ENCODE assay signal across 14 mouse cellular contexts in genomic region chr12:79105312-79105711, GRCm38 (mm10). TPM values are rescaled to one million over a fixed set of nuclear protein-coding genes. Genes with fewer than 3 reads are reported as not detected.
"Had no signal": no experiment of that assay in that cellular context is flagged by ENCODE, and none has a peak within 500 bp of the region (broad histone marks: within the 10 kb centered on the region; RNA-seq: fewer than 3 reads in every experiment).

No protein-coding gene starts in this region.

- H3K36me3 ChIP-seq: intestine, embryonic 15.5 days; liver, embryonic 13.5 days; midbrain, embryonic 13.5 days; neural tube, embryonic 13.5 days had no signal

- H3K9ac ChIP-seq: intestine, embryonic 15.5 days; liver, embryonic 13.5 days; midbrain, embryonic 13.5 days; neural tube, embryonic 13.5 days had no signal

- H3K27me3 ChIP-seq: intestine, embryonic 15.5 days; neural tube, embryonic 13.5 days had no signal

- H3K4me1 ChIP-seq: intestine, embryonic 15.5 days; liver, embryonic 13.5 days; midbrain, embryonic 13.5 days; neural tube, embryonic 13.5 days had no signal

- ATAC-seq: intestine, embryonic 15.5 days; midbrain, embryonic 13.5 days; midbrain, embryonic 16.5 days had no signal

- H3K27ac ChIP-seq: intestine, embryonic 15.5 days; left cerebral cortex, adult 2 months; liver, embryonic 13.5 days; midbrain, embryonic 13.5 days; neural tube, embryonic 13.5 days had no signal

- H3K9me3 ChIP-seq: intestine, embryonic 15.5 days; liver, embryonic 13.5 days; midbrain, embryonic 13.5 days; neural tube, embryonic 13.5 days had no signal

- H3K4me2 ChIP-seq: intestine, embryonic 15.5 days; liver, embryonic 13.5 days; midbrain, embryonic 13.5 days; neural tube, embryonic 13.5 days had no signal

- H3K4me3 ChIP-seq: intestine, embryonic 15.5 days; left cerebral cortex, adult 2 months; liver, embryonic 13.5 days; midbrain, embryonic 13.5 days; myocyte; neural tube, embryonic 13.5 days had no signal

- DNase-seq: layer of hippocampus, postnatal 36 days; liver, embryonic 13.5 days; lung, adult 2 months; lung, postnatal 14 days; right cerebral cortex, postnatal 25 days; thymus, adult 18-20 months; thymus, postnatal 36 days had no signal

RNA-seq across cellular contexts. Expression of gene Arg2, which starts 25.3 kb away (rescaled TPM):
- polyA plus RNA-seq: liver, adult 2 months had no signal
